Mouse (Mus musculus) hindbrain, embryonic 12.5 days (tissue): ENCODE data around the gene Oaz1. TPM values are rescaled to one million over a fixed set of nuclear protein-coding genes. Genes with fewer than 3 reads are reported as not detected.

Source experiments
- ATAC-seq: fragments of 200-750 bp; cut with Nextera tagmentation; 2 replicates; pipeline ENCODE4 v1.8.0; 2017; ENCODE audit warnings: moderate TSS enrichment; ENCODE audit not compliant: low FRiP score
- H3K27ac ChIP-seq: fragments of 300-500 bp; sonication (generic); 2 replicates; pipeline ENCODE4 v1.5.1; 2016; ENCODE audit warnings: mild to moderate bottlenecking
- H3K27me3 ChIP-seq: fragments of 300-500 bp; sonication (generic); 2 replicates; pipeline ENCODE4 v1.6.1; 2016; ENCODE audit warnings: mild to moderate bottlenecking
- H3K36me3 ChIP-seq: fragments of 300-500 bp; sonication (generic); 2 replicates; pipeline ENCODE4 v1.6.1; 2016; ENCODE audit warnings: mild to moderate bottlenecking
- H3K4me1 ChIP-seq: fragments of 300-500 bp; sonication (generic); 2 replicates; pipeline ENCODE4 v1.6.1; 2016
- H3K4me2 ChIP-seq: fragments of 300-500 bp; sonication (generic); replicated peaks from 2 replicates; pipeline ENCODE4 v1.6.1; 2016; ENCODE audit warnings: mild to moderate bottlenecking
- H3K4me3 ChIP-seq: fragments of 300-500 bp; sonication (generic); 2 replicates; pipeline ENCODE4 v1.5.1; 2016; ENCODE audit warnings: mild to moderate bottlenecking
- H3K9ac ChIP-seq: fragments of 300-500 bp; sonication (generic); 2 replicates; pipeline ENCODE4 v1.6.1; 2016; ENCODE audit warnings: mild to moderate bottlenecking, moderate library complexity
- H3K9me3 ChIP-seq: fragments of 300-500 bp; sonication (generic); replicated peaks from 2 replicates; pipeline ENCODE4 v1.6.1; 2016; ENCODE audit warnings: mild to moderate bottlenecking
- WGBS: fragments of 180-500 bp; shearing (Covaris S2); methylation state at CpG from one replicate; pipeline ENCODE4 v1.1.7; 2016; 5-methylcytosine and 5-hydroxymethylcytosine counted together
- polyA plus RNA-seq: library from polyadenylated mRNA; unstranded; fragments of >200 nt; fragmentation: Nextera tagmentation; extraction: Ambion mirVana; gene quantifications from 2 replicates; pipeline ENCODE4 v1.2.1, GENCODE M21; 2016

Oaz1 gene
- polyA plus RNA-seq, 1 experiment from 2014 or later: 1,389 TPM

DNA sequence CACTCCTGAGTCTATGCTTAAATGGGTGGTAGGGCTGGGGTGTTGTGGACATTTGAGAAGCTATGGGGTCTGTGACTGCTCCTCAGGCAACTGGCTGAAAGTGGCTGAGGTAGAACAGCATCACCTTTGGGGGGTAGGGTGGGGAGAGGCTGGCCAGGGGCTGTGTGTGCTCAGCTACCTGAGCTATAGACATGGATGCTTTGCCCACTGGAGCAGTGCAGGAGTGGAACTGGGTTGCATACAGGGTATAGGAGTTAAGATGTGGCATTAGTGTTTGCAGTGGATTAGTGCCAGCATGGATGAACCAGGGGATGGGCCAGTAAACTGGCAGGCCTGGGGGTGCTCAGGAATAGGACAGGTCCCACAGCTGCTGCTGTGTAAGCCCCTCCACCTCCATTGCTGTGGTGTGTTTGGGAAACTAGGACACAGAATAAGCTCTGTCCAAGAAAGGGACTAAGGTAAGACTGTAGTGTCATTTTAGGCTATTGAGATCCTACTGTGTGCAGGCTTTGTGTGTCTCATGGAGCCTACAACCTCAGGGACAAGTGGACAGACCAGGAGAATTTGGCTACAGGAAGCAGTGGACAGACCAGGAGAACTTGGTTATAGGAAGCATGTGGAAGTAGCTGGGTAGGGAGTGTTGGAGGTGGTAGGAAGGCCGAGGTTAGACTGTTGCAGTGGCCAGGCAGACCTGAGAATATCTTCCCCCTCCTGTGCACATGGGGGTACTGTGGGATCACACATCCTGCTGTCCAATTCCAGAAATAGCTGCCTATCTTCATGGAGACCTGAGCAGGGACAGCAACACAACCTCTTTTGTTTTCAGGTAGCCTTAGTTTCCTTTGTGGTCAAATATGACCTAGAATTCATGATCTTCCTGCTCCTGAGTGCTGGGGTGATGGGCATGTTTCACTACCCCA is 3.2 kb downstream of the Oaz1 start:
- H3K9me3 ChIP-seq: no peaks in the 10 kb centered on the region
- no peak overlapping the region for H3K27ac ChIP-seq
- 65% methylated on average over 1 of the region's 1 CpGs for WGBS
- no peak overlapping the region for H3K9ac ChIP-seq
- H3K4me2 ChIP-seq: no peak overlapping the region
- peaks cover 17% of the 10 kb centered on the region for H3K27me3 ChIP-seq
- H3K4me3 ChIP-seq: no peak overlapping the region
- peaks cover 22% of the 10 kb centered on the region for H3K36me3 ChIP-seq
- no peak for ATAC-seq
- H3K4me1 ChIP-seq: peaks cover 40% of the 10 kb centered on the region

DNA sequence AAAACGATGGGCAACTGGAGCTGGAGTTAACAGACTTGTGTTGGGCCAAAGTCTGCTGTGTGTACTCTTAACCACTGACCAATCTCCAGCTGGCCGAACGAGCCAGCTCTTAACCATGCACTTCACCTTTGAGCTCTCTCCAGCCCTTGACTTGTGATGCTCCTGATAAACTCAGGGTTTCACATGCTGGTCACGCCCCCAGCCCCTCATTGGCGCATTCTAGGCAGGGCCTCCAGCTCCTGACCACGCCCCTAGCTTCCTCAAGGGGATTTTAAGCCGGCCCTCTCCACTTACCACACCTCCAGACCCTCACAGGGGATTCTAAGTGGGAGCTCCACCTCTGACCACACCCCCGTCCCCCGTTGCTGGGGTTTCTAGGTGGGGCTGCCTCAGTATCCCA is 4.7 kb downstream of the Oaz1 start:
- Histone ChIP-seq H3K9ac (no peak overlapping the region), H3K27ac (no peak overlapping the region), H3K4me2 (no peak overlapping the region), H3K4me3 (no peak overlapping the region), H3K36me3 (peaks cover 22% of the 10 kb centered on the region), H3K27me3 (peaks cover 32% of the 10 kb centered on the region), H3K4me1 (peaks cover 51% of the 10 kb centered on the region), H3K9me3 (no peaks in the 10 kb centered on the region; the same call in 1 of the 2 replicates)
- ATAC-seq: no peak
- WGBS: 3% methylated on average over 9 of the region's 9 CpGs

DNA sequence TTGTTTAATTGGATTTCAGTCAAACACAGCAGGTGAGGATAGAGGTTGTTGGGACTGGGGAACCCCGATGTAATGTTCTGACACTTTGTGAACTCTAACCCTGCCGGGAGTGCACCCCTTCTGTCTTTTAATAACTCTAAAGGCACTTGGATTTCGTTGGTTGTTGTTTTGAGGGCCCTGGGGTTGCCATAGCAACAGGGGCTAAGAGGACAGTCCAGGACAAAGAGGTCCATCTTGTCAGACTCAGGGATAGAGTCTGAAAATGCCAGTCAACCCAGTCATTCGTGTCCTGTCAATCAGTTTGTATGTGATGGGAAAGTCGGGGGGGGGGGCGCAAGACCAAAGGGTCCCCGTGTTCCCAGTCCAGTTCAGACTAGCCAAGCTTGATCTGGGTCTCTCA is 6.4 kb downstream of the Oaz1 start:
- no peaks in the 10 kb centered on the region; the same call in 1 of the 2 replicates for H3K9me3 ChIP-seq
- no peak overlapping the region for H3K9ac ChIP-seq
- H3K4me1 ChIP-seq: peaks cover 46% of the 10 kb centered on the region
- H3K27ac ChIP-seq: no peak overlapping the region
- H3K27me3 ChIP-seq: peaks cover 47% of the 10 kb centered on the region
- no peak for ATAC-seq
- no peak overlapping the region for H3K4me2 ChIP-seq
- no peak overlapping the region for H3K4me3 ChIP-seq
- WGBS: 51% methylated on average over 7 of the region's 7 CpGs
- peaks cover 22% of the 10 kb centered on the region for H3K36me3 ChIP-seq

- no peaks in the 10 kb centered on the region; the same call in 1 of the 2 replicates for H3K9me3 ChIP-seq
- 48% methylated on average over 30 of the region's 30 CpGs for WGBS
- peaks cover 47% of the 10 kb centered on the region for H3K27me3 ChIP-seq
- H3K36me3 ChIP-seq: peaks cover 3% of the 10 kb centered on the region
- H3K4me2 ChIP-seq: peak overlapping the region; percentile 21
- H3K4me1 ChIP-seq: peaks cover 23% of the 10 kb centered on the region
- H3K4me3 ChIP-seq: 0 out of 2 replicates have a peak overlapping the region, but pooled peaks have one; percentile 5
- ATAC-seq: no peak; the same call in 1 of the 2 replicates
- 0 out of 2 replicates have a peak overlapping the region, but pooled peaks have one; percentile 8 for H3K9ac ChIP-seq
- H3K27ac ChIP-seq: no peak overlapping the region
Observed at GRCm38 (mm10) chr10:80835617-80836016, 9.2 kb downstream of the Oaz1 start.

- ATAC-seq: no peak
- WGBS: 44% methylated on average over 7 of the region's 7 CpGs
- Histone ChIP-seq H3K9me3 (no peaks in the 10 kb centered on the region; the same call in 1 of the 2 replicates), H3K36me3 (no peaks in the 10 kb centered on the region), H3K4me3 (no peak overlapping the region), H3K27me3 (peaks cover 56% of the 10 kb centered on the region), H3K9ac (no peak overlapping the region), H3K4me1 (peaks cover 18% of the 10 kb centered on the region), H3K27ac (no peak overlapping the region), H3K4me2 (no peak overlapping the region)
Observed at GRCm38 (mm10) chr10:80836949-80837379, 10.5 kb downstream of the Oaz1 start.

GRCm38 (mm10) chr10:80837827-80838226 is 11.4 kb downstream of the Oaz1 start:
- Histone ChIP-seq H3K36me3 (no peaks in the 10 kb centered on the region), H3K4me3 (no peak overlapping the region), H3K9ac (peak overlapping the region; percentile 44), H3K9me3 (no peaks in the 10 kb centered on the region; the same call in 1 of the 2 replicates), H3K4me2 (no peak overlapping the region), H3K4me1 (peaks cover 15% of the 10 kb centered on the region), H3K27me3 (peaks cover 65% of the 10 kb centered on the region), H3K27ac (no peak overlapping the region)
- no peak for ATAC-seq
- 18% methylated on average over 2 of the region's 2 CpGs for WGBS

GRCm38 (mm10) chr10:80838346-80838912 is 12.0 kb downstream of the Oaz1 start:
- H3K4me3 ChIP-seq: no peak overlapping the region
- no peak for ATAC-seq
- peaks cover 18% of the 10 kb centered on the region for H3K4me1 ChIP-seq
- H3K36me3 ChIP-seq: no peaks in the 10 kb centered on the region
- no peak overlapping the region for H3K27ac ChIP-seq
- 56% methylated on average over 2 of the region's 2 CpGs for WGBS
- H3K9me3 ChIP-seq: no peaks in the 10 kb centered on the region; the same call in 1 of the 2 replicates
- H3K4me2 ChIP-seq: no peak overlapping the region
- peaks cover 65% of the 10 kb centered on the region for H3K27me3 ChIP-seq
- H3K9ac ChIP-seq: no peak overlapping the region

DNA sequence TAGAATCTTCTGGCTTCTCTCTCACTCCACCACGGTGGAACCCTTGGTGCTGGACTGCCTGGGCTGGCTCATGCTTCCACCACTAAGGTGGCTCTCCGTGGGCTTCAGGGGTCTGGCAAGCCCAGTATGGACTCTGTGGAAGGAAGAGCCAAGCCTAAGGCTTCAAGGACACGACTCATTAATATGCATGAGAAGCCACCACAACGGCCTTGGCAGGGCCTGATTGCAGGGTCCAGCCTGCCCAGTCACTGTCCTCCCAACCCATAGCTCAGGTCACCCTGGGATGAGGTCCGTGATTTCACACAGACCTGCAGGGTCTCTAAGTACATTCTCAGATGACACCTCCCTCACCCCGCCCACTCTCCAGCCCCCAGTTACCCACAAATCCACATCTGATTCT is 13.4 kb downstream of the Oaz1 start:
- WGBS: 53% methylated on average over 6 of the region's 6 CpGs
- no peak overlapping the region for H3K4me2 ChIP-seq
- ATAC-seq: no peak
- no peaks in the 10 kb centered on the region; the same call in 1 of the 2 replicates for H3K9me3 ChIP-seq
- no peaks in the 10 kb centered on the region for H3K36me3 ChIP-seq
- H3K27me3 ChIP-seq: peaks cover 65% of the 10 kb centered on the region
- H3K4me1 ChIP-seq: peaks cover 23% of the 10 kb centered on the region
- H3K9ac ChIP-seq: no peak overlapping the region
- H3K4me3 ChIP-seq: no peak overlapping the region
- no peak overlapping the region for H3K27ac ChIP-seq

DNA sequence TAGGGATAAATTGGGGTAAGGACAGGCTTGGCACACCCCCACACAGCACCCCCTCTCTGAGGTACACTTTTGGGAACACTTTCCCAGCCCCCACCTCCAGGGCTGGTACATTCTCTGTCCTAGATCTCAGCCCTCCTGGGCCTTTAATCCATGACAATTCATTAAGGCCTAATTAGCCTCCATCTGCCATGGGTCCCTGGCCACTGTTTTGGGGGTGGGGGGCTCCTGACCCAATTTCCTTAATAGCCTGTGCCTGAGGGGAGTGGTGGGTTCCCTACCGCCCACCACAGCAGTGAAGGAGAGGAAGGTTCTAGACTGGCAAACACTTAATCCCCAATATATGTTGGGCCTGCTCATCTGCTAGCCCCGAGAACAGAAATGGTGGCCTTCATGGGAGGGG is 15.2 kb downstream of the Oaz1 start:
- H3K9me3 ChIP-seq: no peaks in the 10 kb centered on the region
- no peak overlapping the region for H3K4me3 ChIP-seq
- H3K4me1 ChIP-seq: peaks cover 13% of the 10 kb centered on the region
- H3K27ac ChIP-seq: no peak overlapping the region
- WGBS: 87% methylated on average over 2 of the region's 2 CpGs
- H3K9ac ChIP-seq: no peak overlapping the region
- peaks cover 63% of the 10 kb centered on the region for H3K27me3 ChIP-seq
- H3K4me2 ChIP-seq: no peak overlapping the region
- no peaks in the 10 kb centered on the region for H3K36me3 ChIP-seq
- no peak for ATAC-seq

- no peaks in the 10 kb centered on the region for H3K36me3 ChIP-seq
- no peak for ATAC-seq
- H3K27me3 ChIP-seq: peaks cover 56% of the 10 kb centered on the region
- 80% methylated on average over 15 of the region's 15 CpGs for WGBS
- peaks cover 13% of the 10 kb centered on the region for H3K4me1 ChIP-seq
- no peak overlapping the region for H3K27ac ChIP-seq
- no peak overlapping the region for H3K4me2 ChIP-seq
- no peak overlapping the region for H3K4me3 ChIP-seq
- no peaks in the 10 kb centered on the region for H3K9me3 ChIP-seq
- no peak overlapping the region for H3K9ac ChIP-seq
Observed at GRCm38 (mm10) chr10:80842334-80842733, 15.9 kb downstream of the Oaz1 start.

DNA sequence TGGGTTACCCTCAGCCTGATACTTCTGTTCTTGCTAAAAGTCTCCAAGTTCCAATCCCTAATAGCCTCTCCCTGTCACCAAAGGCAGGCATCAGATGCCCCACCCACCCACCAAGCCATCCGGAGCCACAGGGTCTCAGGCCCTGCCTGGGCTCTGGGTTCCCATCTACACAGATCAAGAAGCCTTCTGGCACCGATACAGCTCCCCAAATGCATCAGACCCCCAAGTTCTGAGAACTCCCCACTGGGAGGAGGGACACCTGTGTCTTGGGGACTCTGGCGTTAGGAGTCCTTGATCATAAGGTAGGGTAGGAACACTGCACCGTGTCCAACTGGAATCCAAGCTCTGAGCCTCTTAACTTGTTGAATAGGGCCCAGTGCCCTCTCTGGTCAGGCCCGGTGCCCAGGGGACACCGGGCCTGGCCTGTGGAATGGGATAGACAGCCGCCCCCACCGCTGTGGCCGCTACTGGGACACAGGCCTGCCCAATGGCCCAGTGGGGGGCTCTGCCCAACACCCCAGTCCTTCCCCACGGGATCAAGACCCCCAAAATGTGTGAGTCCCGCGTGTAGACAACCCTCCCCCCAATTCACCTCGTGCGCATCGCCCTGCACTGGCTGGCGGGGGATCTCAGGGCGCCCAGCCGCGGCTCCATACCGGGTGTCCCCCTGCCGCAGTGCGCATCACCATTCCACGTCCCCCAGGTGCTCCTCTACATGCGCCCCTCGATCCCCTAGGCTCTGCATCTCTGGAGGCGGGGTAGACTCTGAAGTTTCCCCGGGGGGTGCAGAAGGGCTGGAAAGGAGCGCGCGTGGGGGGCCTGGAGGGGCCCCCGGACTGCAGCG is 16.9 kb downstream of the Oaz1 start:
- Histone ChIP-seq H3K27ac (no peak overlapping the region), H3K4me3 (peak overlapping the region; percentile 44), H3K9ac (peak overlapping the region; percentile 66), H3K36me3 (no peaks in the 10 kb centered on the region), H3K9me3 (no peaks in the 10 kb centered on the region), H3K4me2 (peak overlapping the region; percentile 79), H3K4me1 (peaks cover 13% of the 10 kb centered on the region), H3K27me3 (peaks cover 54% of the 10 kb centered on the region)
- ATAC-seq: no peak
- 9% methylated on average over 32 of the region's 32 CpGs for WGBS
